Mouse (Mus musculus): ENCODE data around the gene Vmn1r192. TPM values are rescaled to one million over a fixed set of nuclear protein-coding genes. Genes with fewer than 3 reads are reported as not detected.
A peak's percentile ranks its signal among the peaks of the same experiment; 100 is the strongest.
"Not testable (repeated sequence)": the region's sequence is repeated elsewhere in the genome, so short reads cannot be mapped to it uniquely, and the experiment has no call there.

The Vmn1r192 gene
- total and polyA plus RNA-seq, 2 experiments, result not detected

DNA sequence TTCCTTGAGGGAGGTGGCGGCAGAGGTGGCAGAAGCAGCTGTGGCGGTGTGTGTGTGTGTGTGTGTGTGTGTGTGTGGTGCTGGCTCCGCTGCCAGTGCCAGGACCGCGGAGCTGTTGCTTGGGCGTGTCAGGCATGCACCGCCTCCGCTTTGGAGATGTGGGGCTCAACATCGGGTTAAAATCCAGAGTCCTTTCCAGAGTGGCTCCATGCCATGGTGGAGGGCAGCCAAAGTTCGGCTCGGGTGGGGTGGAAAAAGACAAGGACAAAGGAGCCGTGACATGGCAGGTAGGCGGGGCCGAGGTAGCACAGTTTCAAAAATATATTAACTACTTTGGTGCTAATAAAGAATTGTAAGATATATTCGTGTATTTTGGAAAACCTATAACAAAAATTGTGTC lies 22.5 kb downstream of the Vmn1r192 start:
- TF ChIP-seq POLR2A (IDR thresholded peaks at IDR 0.05; ENCODE audit: extremely low read depth, insufficient read depth, low read length), result no peak
- TF ChIP-seq CTCF (IDR thresholded peaks at IDR 0.05; ENCODE audit: low read depth, low read length), result no peak
- no peak overlapping the region for H3K9ac ChIP-seq (ENCODE audit: low read depth, low read length)
- H3K27ac ChIP-seq (replicated peaks; ENCODE audit: insufficient read depth, low read depth, low read length), result no peak overlapping the region
- 91% methylated on average over 15 of the region's 15 CpGs for WGBS
- H3K36me3 ChIP-seq (ENCODE audit: control insufficient read depth, insufficient read depth, low read length), result no peaks in the 10 kb centered on the region
- no peak overlapping the region for H3K4me3 ChIP-seq (ENCODE audit: insufficient read depth, low read depth, low read length)
- DNase-seq (ENCODE audit: extremely low read depth, low read depth, low spot score), result no peak
- H3K79me2 ChIP-seq (ENCODE audit: control insufficient read depth, insufficient read depth, low read length), result no peaks in the 10 kb centered on the region
- H3K27me3 ChIP-seq (ENCODE audit: control insufficient read depth, insufficient read depth, low read length), result no peaks in the 10 kb centered on the region
- H3K4me1 ChIP-seq (ENCODE audit: control insufficient read depth, insufficient read depth, low read length), result no peaks in the 10 kb centered on the region

DNA sequence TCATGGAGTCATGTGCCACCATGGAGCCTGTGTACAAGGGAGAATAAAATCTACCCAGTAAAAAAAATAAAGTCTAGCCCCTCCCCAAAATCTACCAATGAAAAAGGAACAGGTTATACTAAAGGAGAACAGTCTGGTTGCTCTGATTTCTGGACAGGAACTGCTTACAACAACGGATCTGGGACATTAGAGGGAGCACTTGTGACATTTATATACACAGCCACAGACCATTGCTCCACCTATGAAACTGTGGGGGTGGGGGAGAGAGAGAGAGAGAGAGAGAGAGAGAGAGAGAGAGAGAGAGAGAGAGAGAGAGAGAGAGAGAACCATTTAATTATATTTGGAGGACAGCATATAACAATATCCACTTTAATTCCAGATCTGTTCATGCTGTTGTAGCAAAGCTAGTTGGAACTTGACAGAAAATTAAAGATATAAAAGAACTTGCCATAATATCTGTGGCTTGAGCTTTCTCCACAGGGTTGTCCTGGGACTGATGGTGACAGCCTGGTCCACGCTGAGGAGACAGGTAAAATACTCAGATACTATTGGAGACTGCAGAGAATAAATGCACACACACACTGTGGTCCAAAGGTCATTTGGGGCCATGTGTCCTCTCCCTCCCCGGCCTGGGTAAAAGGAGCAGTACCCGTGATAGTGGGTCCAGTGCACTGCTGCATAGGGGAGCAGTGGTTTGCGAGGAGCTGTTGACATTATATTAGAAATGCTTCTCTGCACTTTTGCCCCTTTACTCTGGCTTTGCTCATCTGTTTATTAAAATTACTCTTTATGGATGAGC lies 54.2 kb downstream of the Vmn1r192 start:
- WGBS, result 36% methylated on average over 5 of the region's 5 CpGs
- peak; percentile 1 for DNase-seq (ENCODE audit: extremely low read depth, low read depth, low spot score)
- H3K9ac ChIP-seq (ENCODE audit: low read depth, low read length); H3K4me3 ChIP-seq (ENCODE audit: insufficient read depth, low read depth, low read length); H3K27me3 ChIP-seq (ENCODE audit: control insufficient read depth, insufficient read depth, low read length); H3K27ac ChIP-seq (replicated peaks; ENCODE audit: insufficient read depth, low read depth, low read length); H3K79me2 ChIP-seq (ENCODE audit: control insufficient read depth, insufficient read depth, low read length); H3K4me1 ChIP-seq (ENCODE audit: control insufficient read depth, insufficient read depth, low read length); H3K36me3 ChIP-seq (ENCODE audit: control insufficient read depth, insufficient read depth, low read length): not testable (repeated sequence)

Other genes starting within 250 kb of the Vmn1r192 start
- 0.18 and 0.60 TPM in 2 replicates for gene Zfp184, start 246.0 kb downstream of the Vmn1r192 start, total RNA-seq (2014; rRNA removed)
- gene Zfp184, start 246.0 kb downstream of the Vmn1r192 start, polyA plus RNA-seq (2012; rRNA removed), result 0.07 and 0.11 TPM in 2 replicates
- not detected in 2 replicates for gene Pom121l2, start 209.9 kb downstream of the Vmn1r192 start, total RNA-seq (2014; rRNA removed)
- not detected in 2 replicates for gene Pom121l2, start 209.9 kb downstream of the Vmn1r192 start, polyA plus RNA-seq (2012; rRNA removed)
- not detected in 2 replicates for gene Prss16, start 181.4 kb downstream of the Vmn1r192 start, total RNA-seq (2014; rRNA removed)
- 0.12 TPM in 1 of 2 replicates, not detected in the other for gene Prss16, start 181.4 kb downstream of the Vmn1r192 start, polyA plus RNA-seq (2012; rRNA removed)
- 1.8 and 2.6 TPM in 2 replicates for gene Hist1h2ah, start 155.6 kb downstream of the Vmn1r192 start, total RNA-seq (2014; rRNA removed)
- gene Hist1h2ah, start 155.6 kb downstream of the Vmn1r192 start, polyA plus RNA-seq (2012; rRNA removed), result not detected in 2 replicates
- 15.6 and 28.1 TPM in 2 replicates for gene Hist1h2bk, start 155.3 kb downstream of the Vmn1r192 start, total RNA-seq (2014; rRNA removed)
- gene Hist1h2bk, start 155.3 kb downstream of the Vmn1r192 start, polyA plus RNA-seq (2012; rRNA removed), result 0.46 and 0.48 TPM in 2 replicates
- 6.8 and 9.2 TPM in 2 replicates for gene Hist1h4i, start 149.8 kb downstream of the Vmn1r192 start, total RNA-seq (2014; rRNA removed)
- 5.2 and 12.3 TPM in 2 replicates for gene Hist1h4i, start 149.8 kb downstream of the Vmn1r192 start, polyA plus RNA-seq (2012; rRNA removed)
- 11.1 and 22.4 TPM in 2 replicates for gene Hist1h2ag, start 148.2 kb downstream of the Vmn1r192 start, total RNA-seq (2014; rRNA removed)
- 0.55 TPM in 1 of 2 replicates, not detected in the other for gene Hist1h2ag, start 148.2 kb downstream of the Vmn1r192 start, polyA plus RNA-seq (2012; rRNA removed)
- gene Hist1h2bj, start 147.9 kb downstream of the Vmn1r192 start, total RNA-seq (2014; rRNA removed), result 10.7 and 16.8 TPM in 2 replicates
- 0.29 TPM in 1 of 2 replicates, not detected in the other for gene Hist1h2bj, start 147.9 kb downstream of the Vmn1r192 start, polyA plus RNA-seq (2012; rRNA removed)
- not detected in 2 replicates for gene Vmn1r188, start 106.7 kb downstream of the Vmn1r192 start, total RNA-seq (2014; rRNA removed)
- gene Vmn1r188, start 106.7 kb downstream of the Vmn1r192 start, polyA plus RNA-seq (2012; rRNA removed), result not detected in 2 replicates
- not detected in 2 replicates for gene Vmn1r189, start 85.3 kb downstream of the Vmn1r192 start, total RNA-seq (2014; rRNA removed)
- gene Vmn1r189, start 85.3 kb downstream of the Vmn1r192 start, polyA plus RNA-seq (2012; rRNA removed), result not detected in 2 replicates
- not detected in 2 replicates for gene Vmn1r191, start 7.2 kb downstream of the Vmn1r192 start, total RNA-seq (2014; rRNA removed)
- not detected in 2 replicates for gene Vmn1r191, start 7.2 kb downstream of the Vmn1r192 start, polyA plus RNA-seq (2012; rRNA removed)
- gene Vmn1r193, start 32.0 kb upstream of the Vmn1r192 start, total RNA-seq (2014; rRNA removed), result not detected in 2 replicates
- gene Vmn1r193, start 32.0 kb upstream of the Vmn1r192 start, polyA plus RNA-seq (2012; rRNA removed), result not detected in 2 replicates
- gene Vmn1r194, start 53.1 kb upstream of the Vmn1r192 start, total RNA-seq (2014; rRNA removed), result not detected in 2 replicates
- not detected in 2 replicates for gene Vmn1r194, start 53.1 kb upstream of the Vmn1r192 start, polyA plus RNA-seq (2012; rRNA removed)
- gene Vmn1r195, start 79.4 kb upstream of the Vmn1r192 start, total RNA-seq (2014; rRNA removed), result not detected in 2 replicates
- not detected in 2 replicates for gene Vmn1r195, start 79.4 kb upstream of the Vmn1r192 start, polyA plus RNA-seq (2012; rRNA removed)
- not detected in 2 replicates for gene Vmn1r196, start 98.8 kb upstream of the Vmn1r192 start, total RNA-seq (2014; rRNA removed)
- not detected in 2 replicates for gene Vmn1r196, start 98.8 kb upstream of the Vmn1r192 start, polyA plus RNA-seq (2012; rRNA removed)
- not detected in 2 replicates for gene Vmn1r197, start 133.4 kb upstream of the Vmn1r192 start, total RNA-seq (2014; rRNA removed)
- gene Vmn1r197, start 133.4 kb upstream of the Vmn1r192 start, polyA plus RNA-seq (2012; rRNA removed), result not detected in 2 replicates
- gene Vmn1r198, start 159.2 kb upstream of the Vmn1r192 start, total RNA-seq (2014; rRNA removed), result not detected in 2 replicates
- not detected in 2 replicates for gene Vmn1r198, start 159.2 kb upstream of the Vmn1r192 start, polyA plus RNA-seq (2012; rRNA removed)
- gene Vmn1r199, start 188.7 kb upstream of the Vmn1r192 start, total RNA-seq (2014; rRNA removed), result not detected in 2 replicates
- not detected in 2 replicates for gene Vmn1r199, start 188.7 kb upstream of the Vmn1r192 start, polyA plus RNA-seq (2012; rRNA removed)
- not detected in 2 replicates for gene Vmn1r200, start 199.2 kb upstream of the Vmn1r192 start, total RNA-seq (2014; rRNA removed)
- gene Vmn1r200, start 199.2 kb upstream of the Vmn1r192 start, polyA plus RNA-seq (2012; rRNA removed), result not detected in 2 replicates